Mouse (Mus musculus): ENCODE results near the gene Acp1. TPM values are rescaled to one million over a fixed set of nuclear protein-coding genes. Genes with fewer than 3 reads are reported as not detected.

Gene Acp1
- polyA plus RNA-seq (2015; fragmentation: Nextera tagmentation; extraction: Ambion mirVana): 235 and 287 TPM in 2 replicates

DNA sequence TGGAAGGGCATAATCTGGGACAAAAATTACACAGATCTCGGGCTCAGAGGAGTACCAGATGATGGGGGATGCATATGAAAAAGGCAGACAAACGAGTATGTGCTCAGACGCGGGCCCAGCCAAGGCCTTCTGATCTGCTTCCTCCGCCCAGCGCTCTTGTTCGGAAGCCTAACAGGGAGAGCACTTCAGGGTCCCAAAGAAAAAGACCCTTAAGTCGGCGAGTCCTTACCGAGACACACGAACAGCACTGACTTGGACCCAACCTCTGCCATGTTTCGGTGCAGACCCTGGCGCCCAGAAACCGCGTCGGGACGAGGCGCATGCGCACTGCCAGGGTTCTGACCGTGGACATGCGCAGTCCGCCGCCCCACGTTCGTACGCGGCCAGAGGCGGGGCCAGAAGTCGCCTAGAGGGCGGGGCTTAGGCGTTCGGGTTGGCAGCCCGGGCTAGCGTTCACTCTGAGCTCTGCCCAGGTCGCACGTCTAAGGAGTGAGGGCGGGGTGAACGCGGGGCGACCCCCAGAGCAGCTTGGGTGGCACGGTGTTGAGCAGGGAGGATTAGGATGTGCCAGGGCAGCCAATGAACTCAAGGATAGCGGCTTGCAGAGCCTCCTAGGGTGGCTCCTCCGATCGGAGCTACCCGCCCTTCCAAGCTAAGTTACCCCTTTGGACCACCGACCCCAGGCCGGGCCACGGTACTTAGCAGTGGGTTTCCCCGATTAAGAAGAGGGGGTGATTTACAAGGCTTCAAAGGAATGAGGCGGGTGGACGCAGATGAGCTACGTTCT lies at the start of gene Acp1, which contains the start of gene Sh3yl1:
Gene Acp1, minus strand, starts transcription at position 329 of the 787 bp plus-strand sequence.
Gene Sh3yl1, plus strand, starts transcription at position 408 of the 787 bp plus-strand sequence.
- peak; percentile 77 for ATAC-seq (ENCODE audit: insufficient read depth)

DNA sequence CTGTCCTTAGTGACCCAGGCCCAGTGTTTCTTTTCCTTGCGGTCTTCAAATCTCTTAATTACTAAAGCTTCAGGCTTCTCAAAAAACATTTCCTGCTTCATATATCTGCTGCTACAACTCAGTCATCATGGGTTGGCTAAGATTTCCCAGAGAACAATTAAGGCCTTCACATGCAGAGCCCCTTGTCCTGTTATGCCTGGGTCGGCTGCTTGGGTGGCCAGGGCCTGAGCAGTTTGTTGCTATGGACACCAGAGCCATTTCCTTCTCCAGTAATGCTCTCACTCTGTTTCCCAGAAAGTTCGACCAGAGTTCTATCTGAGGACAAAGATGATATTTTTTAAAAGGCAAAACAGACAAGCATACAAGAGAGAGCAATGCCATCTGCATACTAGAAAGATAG lies 32.8 kb upstream of the Acp1 start:
- no peak for ATAC-seq (ENCODE audit: insufficient read depth)
- Histone ChIP-seq H3K4me2 (no peak overlapping the region), H3K27ac (replicated peaks) (0 out of 2 replicates have a peak overlapping the region, but pooled peaks have one; percentile 30), H3K4me3 (replicated peaks) (no peak overlapping the region), H3K9ac (no peak overlapping the region), H3K9me3 (replicated peaks) (no peaks in the 10 kb centered on the region), H3K4me1 (replicated peaks) (no peaks in the 10 kb centered on the region), H3K36me3 (replicated peaks) (peaks cover 58% of the 10 kb centered on the region), H3K27me3 (no peaks in the 10 kb centered on the region)
- 73% methylated on average over 3 of the region's 3 CpGs for WGBS (ENCODE audit: insufficient replicate concordance)

More for the DNA sequence above, at the start of gene Acp1, which contains the start of gene Sh3yl1:
- Histone ChIP-seq H3K9ac (peak within 1 kb of the TSS; percentile 97), H3K9me3 (replicated peaks) (no peaks in the 10 kb centered on the region), H3K4me2 (peak within 1 kb of the TSS; percentile 83), H3K4me3 (replicated peaks) (peak within 1 kb of the TSS; percentile 81), H3K27me3 (no peaks in the 10 kb centered on the region), H3K27ac (replicated peaks) (peak within 1 kb of the TSS; percentile 98), H3K36me3 (replicated peaks) (peaks cover 17% of the 10 kb centered on the region; the same call in 1 of the 2 replicates), H3K4me1 (replicated peaks) (peaks cover 47% of the 10 kb centered on the region)
- under 1% methylated on average over 52 of the region's 52 CpGs for WGBS (ENCODE audit: insufficient replicate concordance)

DNA sequence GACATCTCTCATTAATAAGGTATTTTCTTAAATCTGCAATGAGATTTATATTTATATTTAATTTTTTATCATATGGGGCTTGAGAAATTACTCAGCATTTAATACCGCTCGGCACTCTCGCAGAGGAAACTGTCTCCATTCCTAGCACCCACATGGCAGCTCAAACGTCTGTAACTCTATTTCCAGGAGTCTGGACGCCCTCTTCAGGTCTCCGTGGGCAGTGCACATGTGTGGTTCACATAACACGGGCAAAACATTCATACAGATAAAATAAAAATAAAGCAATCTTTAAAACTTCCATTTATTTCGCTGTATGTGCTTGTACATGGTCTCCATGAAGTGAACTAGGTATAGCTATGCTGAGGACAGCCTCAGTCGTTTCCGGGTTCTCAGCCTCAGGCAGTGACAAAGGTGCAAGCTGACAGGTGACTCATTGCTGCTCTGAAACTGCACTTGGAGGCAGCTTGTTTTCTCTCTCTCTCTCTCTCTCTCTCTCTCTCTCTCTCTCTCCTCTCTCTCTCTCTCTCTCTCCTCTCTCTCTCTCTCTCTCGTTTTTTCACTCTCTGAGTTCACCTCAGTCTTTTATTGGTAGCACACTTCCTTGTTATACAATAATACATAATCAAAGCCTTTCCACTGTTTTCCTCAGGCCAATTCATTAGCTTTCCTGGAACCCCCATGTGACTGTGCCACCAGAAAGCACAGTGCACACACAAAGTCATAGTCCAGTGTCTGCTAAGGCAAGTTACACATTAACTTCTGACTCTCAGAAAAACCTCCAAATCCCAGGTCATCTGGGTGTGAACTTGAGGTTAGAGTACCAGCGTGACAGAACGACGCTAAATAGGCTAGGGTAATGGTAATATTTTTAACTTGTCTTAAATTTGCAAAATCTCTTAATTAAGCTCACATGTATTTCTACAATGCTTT lies 31.9 kb upstream of the Acp1 start:
- Histone ChIP-seq H3K4me3 (replicated peaks) (no peak overlapping the region), H3K27me3 (no peaks in the 10 kb centered on the region), H3K4me1 (replicated peaks) (no peaks in the 10 kb centered on the region), H3K36me3 (replicated peaks) (peaks cover 67% of the 10 kb centered on the region), H3K9me3 (replicated peaks) (no peaks in the 10 kb centered on the region), H3K27ac (replicated peaks) (peak overlapping the region; percentile 35; the same call in 1 of the 2 replicates), H3K4me2 (no peak overlapping the region), H3K9ac (no peak overlapping the region)
- 77% methylated on average over 14 of the region's 14 CpGs for WGBS (ENCODE audit: insufficient replicate concordance)
- ATAC-seq (ENCODE audit: insufficient read depth): peak; percentile 85

DNA sequence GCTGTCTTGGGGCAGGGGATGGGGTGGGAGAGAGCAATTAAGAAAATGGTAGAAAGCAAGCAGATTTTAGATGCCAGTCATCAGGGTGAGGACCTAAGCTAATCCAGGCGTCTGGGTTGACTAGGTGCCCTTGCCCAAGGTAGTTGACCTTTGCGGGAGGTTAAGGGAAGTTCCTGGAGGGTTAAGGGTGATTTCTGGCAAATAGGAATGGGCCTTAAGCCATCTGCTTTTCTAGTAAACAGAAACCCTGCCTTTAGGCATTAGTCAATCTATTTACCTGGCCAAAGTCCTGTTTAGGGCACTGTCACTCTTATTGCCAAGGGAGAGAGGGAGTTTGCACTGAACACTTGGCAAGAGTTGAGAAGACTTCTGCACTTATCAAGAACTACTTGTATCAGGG lies 25.5 kb upstream of the Acp1 start:
- Histone ChIP-seq H3K27ac (replicated peaks) (no peak overlapping the region), H3K4me3 (replicated peaks) (no peak overlapping the region)
- 78% methylated on average over 2 of the region's 2 CpGs for WGBS (ENCODE audit: insufficient replicate concordance)

DNA sequence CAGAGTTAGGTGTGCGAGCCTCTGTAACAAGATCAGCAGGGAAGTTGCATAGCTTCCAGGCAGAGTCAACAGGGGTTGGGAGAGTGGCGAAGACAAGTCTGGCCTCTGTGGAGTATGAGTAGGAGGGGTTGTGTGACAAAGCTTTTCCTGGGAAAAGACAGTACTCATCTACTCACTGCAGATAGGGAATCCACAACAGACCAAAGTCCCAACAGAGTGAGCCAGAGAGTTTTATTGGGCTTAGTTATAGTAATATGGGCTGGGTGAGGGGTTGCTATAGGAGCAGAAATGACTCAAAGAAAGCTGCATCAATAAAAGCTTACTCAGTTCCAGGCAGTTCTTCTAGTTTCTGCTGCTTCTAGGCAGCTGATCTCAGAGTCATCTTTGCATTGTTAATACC lies 21.9 kb upstream of the Acp1 start:
- Histone ChIP-seq H3K9me3 (replicated peaks) (no peaks in the 10 kb centered on the region), H3K36me3 (replicated peaks) (peaks cover 25% of the 10 kb centered on the region), H3K27ac (replicated peaks) (no peak overlapping the region), H3K9ac (no peak overlapping the region), H3K4me3 (replicated peaks) (no peak overlapping the region), H3K4me2 (no peak overlapping the region), H3K4me1 (replicated peaks) (no peaks in the 10 kb centered on the region), H3K27me3 (no peaks in the 10 kb centered on the region)
- 78% methylated on average over 2 of the region's 2 CpGs for WGBS (ENCODE audit: insufficient replicate concordance)
- no peak for ATAC-seq (ENCODE audit: insufficient read depth)

More for the DNA sequence above, 25.5 kb upstream of the Acp1 start:
- ATAC-seq (ENCODE audit: insufficient read depth): peak; percentile 60
- no peaks in the 10 kb centered on the region for H3K9me3 ChIP-seq (replicated peaks)
- no peak overlapping the region for H3K4me2 ChIP-seq
- H3K4me1 ChIP-seq (replicated peaks): no peaks in the 10 kb centered on the region
- no peak overlapping the region for H3K9ac ChIP-seq
- no peaks in the 10 kb centered on the region for H3K27me3 ChIP-seq
- H3K36me3 ChIP-seq (replicated peaks): peaks cover 42% of the 10 kb centered on the region

DNA sequence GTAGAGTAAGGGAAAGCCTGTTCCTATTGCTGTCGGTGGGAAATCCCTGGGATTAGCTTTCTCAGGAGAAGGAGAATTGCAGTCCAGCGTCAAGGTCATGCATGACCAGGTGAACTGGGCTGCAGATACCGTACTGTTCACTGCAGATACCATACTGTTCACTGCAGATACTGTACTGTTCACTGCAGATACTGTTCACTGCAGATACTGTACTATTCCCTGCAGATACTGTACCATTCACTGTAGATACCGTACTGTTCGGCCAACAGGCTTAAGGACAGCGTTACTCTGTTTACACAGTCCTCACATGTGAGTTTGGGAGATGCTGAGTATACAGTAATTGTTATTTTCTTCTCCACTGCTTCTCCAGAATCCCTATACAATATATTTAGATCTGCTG lies 16.8 kb upstream of the Acp1 start:
- no peaks in the 10 kb centered on the region for H3K9me3 ChIP-seq (replicated peaks)
- no peaks in the 10 kb centered on the region for H3K27me3 ChIP-seq
- no peaks in the 10 kb centered on the region; the same call in 1 of the 2 replicates for H3K4me1 ChIP-seq (replicated peaks)
- no peak overlapping the region for H3K4me2 ChIP-seq
- peak; percentile 51 for ATAC-seq (ENCODE audit: insufficient read depth)
- H3K27ac ChIP-seq (replicated peaks): no peak overlapping the region
- WGBS (ENCODE audit: insufficient replicate concordance): 79% methylated on average over 6 of the region's 6 CpGs
- no peak overlapping the region for H3K9ac ChIP-seq
- H3K36me3 ChIP-seq (replicated peaks): peaks cover 59% of the 10 kb centered on the region
- no peak overlapping the region for H3K4me3 ChIP-seq (replicated peaks)

DNA sequence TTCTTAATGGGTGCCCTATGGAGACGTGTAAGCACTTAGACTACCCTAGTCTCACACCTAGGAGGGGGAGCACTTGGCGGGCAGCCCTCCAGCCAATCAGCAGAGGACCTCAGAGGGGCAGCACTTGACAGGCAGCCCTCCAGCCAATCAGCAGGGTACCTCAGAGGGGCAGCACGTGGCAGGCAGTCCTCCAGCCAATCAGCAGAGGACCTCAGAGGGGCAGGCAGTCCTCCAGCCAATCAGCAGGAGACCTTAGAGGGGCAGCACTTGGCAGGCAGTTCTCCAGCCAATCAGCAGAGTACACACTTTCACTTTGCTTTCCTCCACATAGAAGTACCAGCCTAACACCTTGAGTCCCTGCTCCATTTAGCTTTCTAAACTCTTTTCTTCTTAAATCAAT lies 11.0 kb upstream of the Acp1 start:
- ATAC-seq (ENCODE audit: insufficient read depth): peak; percentile 57
- no peak overlapping the region for H3K4me3 ChIP-seq (replicated peaks)
- H3K4me2 ChIP-seq: no peak overlapping the region
- H3K27ac ChIP-seq (replicated peaks): no peak overlapping the region
- no peaks in the 10 kb centered on the region for H3K27me3 ChIP-seq
- 72% methylated on average over 3 of the region's 3 CpGs for WGBS (ENCODE audit: insufficient replicate concordance)
- H3K9me3 ChIP-seq (replicated peaks): no peaks in the 10 kb centered on the region
- H3K9ac ChIP-seq: no peak overlapping the region
- H3K36me3 ChIP-seq (replicated peaks): peaks cover 42% of the 10 kb centered on the region
- no peaks in the 10 kb centered on the region for H3K4me1 ChIP-seq (replicated peaks)

DNA sequence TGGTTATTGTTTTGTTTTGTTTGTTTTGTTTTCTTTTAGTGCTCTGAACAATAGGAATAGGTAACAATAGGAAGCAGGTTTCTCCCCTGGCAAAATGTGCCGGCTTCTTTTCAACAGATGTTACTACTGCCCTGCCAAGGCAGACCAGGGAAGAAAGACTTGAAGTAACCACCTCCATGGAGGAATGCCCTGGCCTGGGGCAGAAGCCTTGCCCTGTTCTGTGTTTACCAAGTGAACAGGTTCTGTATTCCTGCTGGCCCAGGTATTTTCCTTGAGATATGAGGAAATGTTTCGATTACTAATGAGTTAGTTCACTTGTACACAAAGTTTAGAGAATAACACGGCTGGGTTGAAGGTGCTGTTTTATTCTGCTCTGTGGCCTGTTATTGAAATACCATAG lies 1.5 kb upstream of the Acp1 start:
- H3K4me3 ChIP-seq (replicated peaks): peak overlapping the region; percentile 81
- H3K9ac ChIP-seq: peak overlapping the region; percentile 97
- H3K4me1 ChIP-seq (replicated peaks): peaks cover 33% of the 10 kb centered on the region
- WGBS (ENCODE audit: insufficient replicate concordance): 60% methylated on average over 3 of the region's 3 CpGs
- peak overlapping the region; percentile 98 for H3K27ac ChIP-seq (replicated peaks)
- no peak for ATAC-seq (ENCODE audit: insufficient read depth)
- H3K27me3 ChIP-seq: no peaks in the 10 kb centered on the region
- no peaks in the 10 kb centered on the region for H3K9me3 ChIP-seq (replicated peaks)
- 0 out of 2 replicates have a peak, but pooled peaks cover 7% of the 10 kb centered on the region for H3K36me3 ChIP-seq (replicated peaks)
- H3K4me2 ChIP-seq: peak overlapping the region; percentile 73

DNA sequence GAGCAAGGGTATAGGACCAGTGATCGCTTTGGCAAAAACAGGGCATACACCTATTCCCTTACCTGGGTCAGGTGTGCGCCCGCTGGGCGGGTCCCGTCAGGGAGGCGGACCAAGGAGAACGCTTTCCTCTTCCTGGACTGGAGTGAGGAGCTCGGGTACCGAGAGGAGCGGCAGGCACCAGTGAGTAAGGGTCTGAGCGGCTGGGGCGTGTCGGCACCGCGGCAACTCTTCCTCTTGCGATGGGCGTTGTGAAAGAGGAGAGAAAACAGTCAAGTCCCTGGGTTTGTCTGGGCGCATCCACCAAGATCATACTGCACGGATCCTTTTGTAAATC lies 626 bp upstream of the Acp1 start:
- WGBS (ENCODE audit: insufficient replicate concordance): 0% methylated on average over 19 of the region's 19 CpGs
- peaks cover 12% of the 10 kb centered on the region; the same call in 1 of the 2 replicates for H3K36me3 ChIP-seq (replicated peaks)
- H3K9me3 ChIP-seq (replicated peaks): no peaks in the 10 kb centered on the region
- H3K4me1 ChIP-seq (replicated peaks): peaks cover 41% of the 10 kb centered on the region
- H3K27ac ChIP-seq (replicated peaks): peak overlapping the region; percentile 98
- no peaks in the 10 kb centered on the region for H3K27me3 ChIP-seq
- H3K4me3 ChIP-seq (replicated peaks): peak overlapping the region; percentile 81
- H3K4me2 ChIP-seq: peak overlapping the region; percentile 73
- H3K9ac ChIP-seq: peak overlapping the region; percentile 97
- ATAC-seq (ENCODE audit: insufficient read depth): peak; percentile 30

DNA sequence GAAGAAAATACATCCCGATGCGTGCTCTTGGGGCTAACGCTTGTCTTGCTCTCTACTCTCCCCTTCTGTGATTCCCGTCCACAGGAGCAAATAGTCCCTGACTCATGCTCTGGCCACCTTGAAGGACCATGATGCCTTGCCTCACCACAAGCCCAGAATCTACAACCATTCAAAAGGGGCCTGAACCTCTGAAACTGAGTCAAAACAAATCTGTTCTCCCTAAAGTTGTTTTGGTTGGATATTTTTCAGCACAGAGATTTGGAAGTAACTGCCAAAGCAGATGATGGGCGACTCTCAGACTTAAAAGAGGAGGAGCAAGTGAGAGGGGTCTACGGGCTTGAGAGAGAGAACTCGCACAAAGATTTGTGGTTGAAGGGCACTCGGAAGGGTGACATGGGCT lies 529 bp downstream of the Acp1 start:
- H3K9ac ChIP-seq: peak overlapping the region; percentile 97
- peak overlapping the region; percentile 81 for H3K4me3 ChIP-seq (replicated peaks)
- no peaks in the 10 kb centered on the region for H3K9me3 ChIP-seq (replicated peaks)
- H3K4me2 ChIP-seq: peak overlapping the region; percentile 83
- no peaks in the 10 kb centered on the region for H3K27me3 ChIP-seq
- H3K27ac ChIP-seq (replicated peaks): peak overlapping the region; percentile 98
- no peak for ATAC-seq (ENCODE audit: insufficient read depth)
- WGBS (ENCODE audit: insufficient replicate concordance): 5% methylated on average over 8 of the region's 8 CpGs
- H3K36me3 ChIP-seq (replicated peaks): peaks cover 23% of the 10 kb centered on the region; the same call in 1 of the 2 replicates
- H3K4me1 ChIP-seq (replicated peaks): peaks cover 53% of the 10 kb centered on the region

DNA sequence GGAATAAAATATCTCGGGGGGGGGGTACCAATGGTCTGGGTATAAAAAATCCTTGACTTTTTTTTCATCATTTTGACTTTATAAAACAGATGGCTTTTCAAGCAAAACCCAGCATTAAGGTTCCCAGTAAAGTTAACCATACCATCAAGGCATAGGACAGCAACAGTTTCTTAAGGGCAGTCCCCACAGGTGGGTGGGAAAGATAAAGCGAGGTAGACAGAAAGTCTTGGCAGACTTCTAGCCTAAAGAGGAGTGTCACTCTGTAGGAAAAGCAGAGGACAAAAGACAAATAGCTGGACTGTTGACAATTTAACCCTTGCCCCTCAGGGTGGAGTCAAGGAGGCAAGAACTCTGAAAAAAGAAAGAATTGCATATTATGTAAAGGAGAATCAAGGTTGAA lies 1.5 kb downstream of the Acp1 start:
- peak overlapping the region; percentile 81 for H3K4me3 ChIP-seq (replicated peaks)
- peak overlapping the region; percentile 97 for H3K9ac ChIP-seq
- 17% methylated on average over 2 of the region's 2 CpGs for WGBS (ENCODE audit: insufficient replicate concordance)
- peaks cover 28% of the 10 kb centered on the region for H3K36me3 ChIP-seq (replicated peaks)
- no peaks in the 10 kb centered on the region for H3K9me3 ChIP-seq (replicated peaks)
- peak overlapping the region; percentile 83 for H3K4me2 ChIP-seq
- ATAC-seq (ENCODE audit: insufficient read depth): peak; percentile 59
- H3K27me3 ChIP-seq: no peaks in the 10 kb centered on the region
- peak overlapping the region; percentile 98 for H3K27ac ChIP-seq (replicated peaks)
- H3K4me1 ChIP-seq (replicated peaks): peaks cover 61% of the 10 kb centered on the region

Measured in liver, embryonic 15.5 days (tissue).